Mouse (Mus musculus) brain, embryonic 14.5 days (tissue): Measurements from ENCODE around the gene Etl4.

Experiments
- CTCF ChIP-seq: fragments of 200-500 bp; IDR thresholded peaks from 2 replicates; pipeline ENCODE4 v1.5.1; 2012; ENCODE audit warnings: inconsistent platforms, mild to moderate bottlenecking, moderate library complexity, borderline replicate concordance; ENCODE audit not compliant: insufficient read depth, insufficient read length; ENCODE audit errors: extremely low read depth
- POLR2A ChIP-seq: fragments of 200-500 bp; IDR thresholded peaks from 2 replicates; pipeline ENCODE4 v1.6.1; 2012; ENCODE audit warnings: mild to moderate bottlenecking, inconsistent platforms, borderline replicate concordance; ENCODE audit not compliant: poor library complexity, insufficient read depth, insufficient read length, severe bottlenecking; ENCODE audit errors: extremely low read depth

GRCm38 (mm10) chr2:20249403-20249802 lies 339.8 kb downstream of the Etl4 start:
- TF ChIP-seq CTCF (no peak), POLR2A (no peak)
